Mouse (Mus musculus) adrenal gland, adult 2 months (tissue): Measurements from ENCODE around the gene Wdr59. TPM values are rescaled to one million over a fixed set of nuclear protein-coding genes. Genes with fewer than 3 reads are reported as not detected.

Experiments used
- DNase-seq: peaks from one replicate; pipeline ENCODE4 v3.0.0; 2021
- polyA plus RNA-seq: library from polyadenylated mRNA; depleted of rRNA; stranded (reverse); fragments of >200 nt; gene quantifications from 2 replicates; pipeline ENCODE4 v1.2.3, GENCODE M21; 2012
- total RNA-seq, 2 experiments: library from RNA; stranded (reverse); gene quantifications; 2 replicates each; pipeline ENCODE4 v1.2.3; 2021

The Wdr59 gene
- total and polyA plus RNA-seq, 3 experiments: 7.2 to 12.4 (median 10.6) TPM

DNA sequence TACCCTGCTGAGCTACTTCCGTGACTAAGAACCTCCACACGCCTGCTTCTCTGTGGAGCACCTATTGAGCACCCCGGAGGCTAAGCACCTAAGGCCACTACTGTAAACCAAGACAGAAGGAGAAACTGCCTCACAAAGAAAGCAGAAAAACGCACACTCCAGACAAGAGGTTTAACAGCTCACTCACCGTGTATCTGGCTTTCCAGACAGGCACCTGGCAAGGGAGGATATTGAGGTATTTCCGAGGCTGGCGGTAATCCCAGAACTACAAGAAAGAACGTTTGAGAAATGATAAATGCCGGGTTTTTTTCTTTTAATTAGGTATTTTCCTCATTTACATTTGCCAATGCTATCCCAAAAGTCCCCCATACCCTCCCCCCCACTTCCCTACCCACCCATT lies 29.4 kb downstream of the Wdr59 start:
- DNase-seq: no peak

DNA sequence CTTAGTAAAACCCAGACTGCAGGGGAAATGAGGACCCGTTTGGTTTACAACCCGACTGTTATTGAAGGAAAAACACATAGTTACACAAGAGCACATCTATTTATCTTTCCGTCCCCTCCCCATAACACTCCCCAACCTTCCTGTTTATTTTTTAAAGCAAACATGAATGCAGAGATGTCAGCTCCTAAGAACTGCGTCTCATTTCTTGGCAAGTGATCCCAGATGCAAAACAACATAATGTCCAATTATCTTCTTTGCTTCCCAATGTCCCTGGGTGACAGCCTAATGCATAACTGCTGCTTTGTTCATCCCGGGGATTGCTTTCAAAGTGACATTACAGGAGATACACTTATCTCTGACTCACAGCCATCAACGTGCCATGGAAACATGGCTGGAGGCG lies 30.7 kb downstream of the Wdr59 start:
- DNase-seq: no peak

DNA sequence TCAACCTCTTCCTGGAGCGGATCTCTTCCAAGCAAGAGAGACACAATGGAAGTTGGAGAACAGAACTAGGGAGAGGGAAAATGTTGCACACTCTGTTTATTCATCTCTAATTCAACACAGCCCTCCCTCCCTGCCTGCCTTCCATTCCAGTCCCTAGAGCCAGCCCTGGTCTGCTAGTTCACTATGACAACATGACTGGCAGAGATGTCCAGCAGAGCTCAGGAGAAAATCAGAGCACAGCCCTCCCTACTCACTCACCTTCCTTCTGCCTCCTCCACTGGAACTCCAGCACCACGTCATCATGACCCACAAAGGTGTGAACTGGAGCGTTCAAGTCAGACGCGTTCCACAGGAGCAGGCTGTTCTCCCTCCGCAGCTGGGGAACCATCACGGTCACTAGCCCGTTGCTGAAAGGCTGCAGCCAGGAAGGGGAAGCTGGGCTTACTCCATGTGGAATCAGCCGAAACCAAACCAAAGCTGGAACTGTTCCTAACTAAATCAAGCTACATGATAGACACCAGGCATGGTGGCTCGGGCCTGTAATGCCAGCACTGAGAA lies 31.8 kb downstream of the Wdr59 start:
- no peak for DNase-seq

DNA sequence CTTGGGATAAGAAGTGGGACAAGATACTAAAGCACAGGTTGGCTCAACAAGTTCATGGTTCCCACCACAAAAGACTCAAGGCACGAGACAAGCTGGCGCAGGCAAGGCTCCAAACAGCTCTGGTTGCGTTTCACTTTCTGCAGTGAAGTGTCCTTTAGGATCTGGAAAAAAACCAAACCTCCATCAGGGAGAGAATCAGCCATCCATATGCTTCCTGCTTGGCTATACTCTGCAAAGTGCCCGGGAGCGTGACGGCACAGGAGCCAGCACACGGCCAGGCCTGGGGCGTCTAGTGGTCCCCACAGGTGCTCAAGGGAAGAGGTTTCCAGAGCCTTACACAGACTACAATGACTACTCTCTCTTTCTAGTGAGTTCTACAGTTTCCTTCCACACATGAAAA lies 41.2 kb downstream of the Wdr59 start:
- no peak for DNase-seq

DNA sequence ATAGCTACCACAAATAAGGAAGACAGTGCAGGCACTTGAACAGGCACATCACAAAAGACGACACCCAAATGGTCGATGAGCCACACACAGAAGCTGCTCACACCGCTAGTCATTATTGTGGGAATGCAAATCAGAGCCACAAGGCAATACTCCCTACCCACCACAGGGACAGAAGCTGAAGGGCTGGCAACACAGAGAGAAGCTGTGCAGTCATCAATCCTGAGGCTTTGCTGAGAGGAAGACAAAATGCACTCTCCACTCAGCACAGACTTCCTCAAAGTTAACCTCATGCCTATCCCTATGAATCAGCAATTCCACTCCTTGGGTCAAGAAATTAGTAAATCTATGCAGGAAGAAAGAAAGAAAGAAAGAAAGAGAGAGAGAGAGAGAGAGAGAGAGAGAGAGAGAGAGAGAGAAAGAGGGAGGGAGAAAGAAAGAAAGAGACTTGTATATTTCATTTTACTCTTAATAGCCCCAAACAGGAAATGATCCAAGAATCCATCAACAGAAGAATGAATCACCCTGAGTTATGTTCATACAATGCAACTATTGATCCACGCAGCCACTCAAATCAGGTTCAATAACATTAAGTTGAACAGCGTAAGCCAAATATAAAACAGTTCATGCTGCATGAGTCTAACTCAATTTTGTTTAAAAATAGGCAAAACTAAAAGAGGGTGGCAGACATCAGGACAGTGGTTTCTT lies 44.0 kb downstream of the Wdr59 start:
- DNase-seq: no peak

DNA sequence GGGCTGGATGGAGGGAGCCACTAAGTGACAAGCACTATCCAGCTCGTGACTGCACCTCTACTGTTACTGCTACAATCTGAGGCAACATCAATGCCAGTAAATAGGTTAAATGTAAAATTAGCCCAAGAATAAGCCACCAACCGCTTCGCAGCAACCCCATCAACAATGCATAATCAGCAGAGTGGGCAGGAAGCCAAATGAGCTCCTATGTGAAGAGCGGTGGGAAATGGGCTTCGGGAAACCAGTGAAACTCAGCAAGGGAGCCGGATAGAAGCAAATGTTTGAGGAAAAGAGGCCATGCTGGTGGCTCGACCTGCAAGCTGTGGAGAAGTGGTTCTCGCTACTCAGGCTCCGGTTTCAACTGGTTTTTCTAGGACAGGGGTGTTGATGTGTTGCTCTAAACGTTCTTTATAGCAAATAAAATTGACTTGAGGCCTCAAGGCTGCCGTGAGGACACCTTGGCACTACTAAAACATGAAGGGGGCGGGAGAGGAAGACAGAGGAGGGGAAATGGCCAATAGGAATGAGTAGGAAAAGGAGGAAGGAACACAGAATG lies 50.3 kb downstream of the Wdr59 start:
- no peak for DNase-seq

DNA sequence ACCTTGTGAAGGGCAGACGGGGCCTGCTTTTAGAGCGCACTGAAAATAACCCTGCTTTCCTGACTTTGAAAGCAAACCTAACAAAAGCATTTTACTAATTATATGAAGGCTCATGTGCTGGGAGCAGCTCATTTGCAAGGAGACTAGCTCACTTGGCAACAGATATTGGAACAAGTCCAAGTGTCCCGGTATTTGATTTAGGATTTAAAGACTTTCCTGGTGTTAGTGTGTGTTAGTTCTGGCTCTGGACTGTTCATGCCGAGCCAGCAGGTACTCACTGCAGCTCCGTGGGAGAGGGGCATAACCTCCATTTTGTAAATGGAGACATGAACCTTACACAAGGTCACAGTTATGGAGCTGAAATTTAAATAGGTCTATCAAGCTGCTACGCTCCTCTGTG lies 52.9 kb downstream of the Wdr59 start:
- DNase-seq: peak; percentile 18

DNA sequence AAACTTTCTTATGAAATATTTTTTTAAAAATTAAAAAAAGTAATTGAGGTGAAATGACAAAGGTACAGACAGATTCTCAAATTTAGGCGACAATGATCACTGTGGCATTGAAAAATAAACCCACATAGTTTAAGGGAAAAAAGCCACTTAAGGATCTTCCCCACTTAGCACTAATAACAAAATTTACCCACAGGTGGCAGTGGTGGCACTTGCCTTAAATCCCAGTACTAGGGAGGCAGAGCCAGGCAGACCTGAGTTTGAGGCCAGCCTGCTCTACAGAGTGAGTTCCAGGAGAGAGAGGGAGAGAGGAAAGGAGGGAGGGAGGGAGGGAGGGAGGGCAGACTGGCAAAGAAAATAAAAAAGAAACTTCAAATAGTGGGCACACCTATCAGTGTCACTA lies 56.6 kb downstream of the Wdr59 start:
- DNase-seq: no peak

DNA sequence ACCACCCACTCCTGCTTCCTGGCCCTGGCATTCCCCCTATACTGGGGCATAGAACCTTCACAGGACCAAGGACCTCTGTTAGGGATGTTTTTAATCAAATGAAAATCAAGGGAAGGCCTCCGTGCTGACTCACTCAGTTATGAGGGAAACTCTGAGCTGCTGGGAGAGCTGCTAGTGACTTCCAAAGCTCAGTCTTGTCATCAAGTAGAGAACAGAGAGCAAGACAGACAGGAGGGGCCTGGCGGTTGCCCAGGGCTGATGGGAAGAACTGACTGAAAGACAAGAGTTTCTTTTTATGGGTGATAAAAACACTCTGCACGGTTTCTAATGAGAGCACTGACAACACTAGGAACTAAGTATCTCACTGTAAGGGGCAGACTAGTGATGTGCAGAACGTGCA lies 57.4 kb downstream of the Wdr59 start:
- DNase-seq: peak; percentile 64

DNA sequence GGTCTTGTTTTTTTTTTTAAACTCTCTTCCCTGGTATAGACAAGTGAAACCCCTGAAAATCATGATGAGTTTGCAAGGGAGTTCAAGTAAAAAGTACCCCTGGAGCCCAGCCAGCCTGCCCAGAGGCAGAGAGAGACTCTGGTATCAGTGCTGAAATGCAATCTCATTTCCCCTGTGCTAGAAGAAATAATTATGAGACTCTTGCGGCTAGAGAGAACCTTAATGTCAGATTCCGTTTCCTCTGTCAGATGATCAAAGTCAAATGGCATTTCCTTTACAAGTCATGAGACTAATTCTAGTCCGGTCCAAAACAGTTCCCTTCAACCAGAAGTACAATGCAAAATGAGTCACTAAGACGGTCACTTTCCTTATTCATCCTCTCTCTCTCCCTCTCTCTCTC lies 72.2 kb downstream of the Wdr59 start:
- DNase-seq: peak; percentile 28

DNA sequence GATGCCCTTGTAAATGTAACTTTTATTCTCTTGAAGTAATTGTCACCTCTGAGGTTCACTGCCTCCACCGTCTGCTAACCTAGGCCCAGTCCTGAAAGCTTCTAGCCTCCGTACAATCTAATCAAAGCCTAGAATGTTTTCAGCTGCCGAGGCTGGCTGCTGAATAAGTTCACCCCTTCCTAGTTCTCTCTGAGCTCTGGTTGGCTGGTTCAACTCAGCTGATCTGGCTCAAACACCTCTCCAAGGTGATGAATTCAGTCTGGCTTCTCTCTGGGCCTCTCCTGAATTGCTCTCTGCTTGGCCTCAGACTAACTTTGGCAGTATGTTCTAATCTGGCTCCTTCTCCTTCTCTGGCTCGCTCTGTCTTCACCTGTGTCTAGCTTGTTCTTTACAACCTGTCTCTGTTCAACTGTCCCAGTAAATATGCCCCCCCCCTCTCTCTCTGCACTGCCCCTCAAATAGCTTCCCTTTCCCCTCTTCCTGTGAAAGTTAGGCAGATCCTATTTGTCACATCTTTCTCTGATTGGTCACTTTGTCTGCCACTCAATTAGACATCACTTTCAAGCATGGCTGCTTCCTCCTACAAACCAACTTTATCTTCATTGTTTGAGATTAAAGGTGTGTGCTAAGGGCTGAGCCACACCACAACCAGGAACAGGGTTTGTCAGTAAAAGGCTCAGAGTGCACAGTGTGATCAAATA lies 75.8 kb downstream of the Wdr59 start:
- no peak for DNase-seq

DNA sequence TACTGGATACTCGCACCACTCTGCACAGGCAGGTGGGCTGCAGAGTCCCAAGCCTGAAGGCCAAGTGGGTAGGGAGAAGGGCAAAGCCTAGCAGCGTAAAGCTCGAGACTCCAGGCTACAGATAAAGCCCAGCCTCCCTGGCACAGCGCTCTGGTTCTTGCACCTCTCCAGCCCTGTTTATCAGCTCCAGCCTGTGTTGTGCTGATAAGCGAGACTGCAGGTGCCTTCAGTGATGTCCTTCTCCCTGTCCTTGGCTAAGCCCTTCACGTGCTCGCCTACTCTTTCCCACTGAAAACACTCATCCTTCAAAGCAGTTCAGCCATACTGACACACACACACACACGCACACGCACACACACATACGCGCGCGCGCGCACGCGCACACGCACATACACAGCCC lies 76.3 kb downstream of the Wdr59 start:
- DNase-seq: peak; percentile 33

DNA sequence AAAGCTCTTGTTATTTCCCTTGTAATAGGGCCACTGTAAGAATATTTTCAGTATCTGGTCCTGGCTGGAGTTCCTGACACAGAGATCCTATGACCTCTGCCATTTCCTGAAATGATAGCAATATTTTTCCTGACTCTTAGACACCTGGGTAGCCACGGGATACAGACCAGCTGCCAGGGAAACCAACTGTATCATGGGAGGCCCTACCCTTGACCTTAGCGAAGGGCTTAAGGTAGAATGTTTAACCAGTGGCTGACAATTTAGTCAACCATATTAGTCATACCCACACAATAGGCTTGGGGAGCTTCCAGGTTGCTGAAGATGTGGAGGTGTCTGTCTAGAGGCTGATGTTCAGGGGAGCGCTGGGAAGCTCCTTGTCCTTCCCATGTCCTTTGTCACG lies 77.6 kb downstream of the Wdr59 start:
- no peak for DNase-seq

DNA sequence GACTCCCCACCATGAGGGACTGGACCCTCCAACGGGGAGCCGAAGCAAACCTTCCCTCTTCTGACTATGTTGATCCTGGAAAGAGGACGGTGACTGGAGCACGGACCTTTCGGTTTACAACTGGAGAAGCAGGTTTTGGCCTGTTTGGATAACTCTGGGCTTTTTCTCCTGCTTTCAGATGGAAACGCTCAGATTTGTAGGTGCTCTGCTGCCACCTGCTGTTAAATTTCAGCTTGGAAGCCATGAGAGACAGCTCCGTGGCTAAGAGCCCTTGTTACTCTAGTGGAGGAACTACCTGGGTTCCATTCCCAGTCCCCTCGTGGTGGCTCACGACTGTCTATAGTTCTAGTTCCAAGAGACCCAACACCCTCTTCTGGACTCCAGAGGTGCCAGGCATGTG lies 82.7 kb downstream of the Wdr59 start:
- peak; percentile 77 for DNase-seq

DNA sequence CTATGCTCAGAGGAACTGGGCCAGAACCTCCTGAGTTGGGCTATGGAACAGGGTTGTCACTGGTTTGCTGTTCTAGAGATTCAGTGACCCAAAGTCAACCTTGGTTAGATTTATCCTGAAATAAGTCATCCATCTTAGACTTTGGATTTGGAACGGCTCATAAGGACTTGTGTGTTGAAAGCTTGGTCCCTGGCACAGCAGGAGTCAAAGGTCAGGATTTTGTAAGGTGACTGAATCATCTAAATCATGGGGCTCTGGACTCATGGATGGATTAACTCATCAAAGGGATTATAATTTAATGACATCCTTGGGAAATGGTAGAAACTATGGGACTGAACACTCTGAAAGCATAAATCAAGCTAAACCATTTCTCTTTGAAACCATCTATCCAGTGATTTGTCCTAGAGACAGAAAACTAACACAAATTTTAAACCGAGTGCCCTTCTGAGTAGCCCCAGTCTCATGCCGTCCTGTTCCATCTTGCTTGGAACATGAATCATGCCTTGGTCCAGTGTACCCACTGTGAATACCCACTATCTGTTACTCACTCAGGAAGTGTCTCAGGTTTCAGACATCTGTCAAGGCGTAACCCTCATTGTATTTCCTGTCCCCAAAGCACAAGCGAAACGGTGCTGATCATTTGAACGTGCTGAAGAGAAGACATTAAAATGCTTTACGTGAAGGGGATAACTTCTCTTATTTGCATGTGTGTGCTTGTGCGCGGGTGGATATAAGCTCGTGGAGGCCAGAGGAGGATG lies 86.6 kb downstream of the Wdr59 start:
- DNase-seq: peak; percentile 71

DNA sequence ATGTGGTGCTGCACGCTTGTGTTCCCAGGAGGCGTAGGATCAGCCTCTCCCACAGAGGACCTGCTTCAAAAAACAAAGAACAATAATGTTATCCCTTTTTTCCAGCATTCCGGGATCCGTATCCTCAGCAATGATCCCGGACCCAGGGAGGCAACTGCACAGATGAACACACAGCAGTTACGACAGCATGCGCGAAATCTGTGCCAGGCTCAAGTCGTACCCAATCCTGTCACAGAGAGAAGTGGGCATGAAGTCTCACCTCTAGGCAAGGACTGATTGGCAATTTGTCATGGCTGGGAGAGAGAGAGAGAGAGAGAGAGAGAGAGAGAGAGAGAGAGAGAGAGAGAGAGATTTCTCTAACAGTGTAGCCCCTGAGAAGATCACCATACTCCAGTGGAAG lies 97.2 kb downstream of the Wdr59 start:
- no peak for DNase-seq

DNA sequence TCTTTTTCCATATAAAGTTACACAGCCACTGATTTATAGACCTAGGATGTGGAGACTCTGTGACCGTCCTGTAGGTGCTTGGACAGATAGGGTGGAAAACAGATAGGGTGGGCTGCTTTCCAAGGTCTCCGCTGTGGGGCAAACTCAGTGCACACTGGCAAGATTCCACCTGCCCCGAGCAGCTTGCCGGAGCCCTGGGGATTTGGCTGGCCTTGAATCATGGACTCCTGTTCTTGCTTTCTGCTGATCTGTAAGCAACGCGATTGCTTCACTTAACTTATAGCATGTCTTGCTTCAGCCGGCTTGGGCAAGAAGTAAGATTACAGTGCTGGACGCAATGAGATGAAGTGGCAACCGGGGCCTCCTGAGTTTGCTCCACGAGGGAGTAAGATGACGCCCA lies 97.7 kb downstream of the Wdr59 start:
- peak; percentile 50 for DNase-seq

DNA sequence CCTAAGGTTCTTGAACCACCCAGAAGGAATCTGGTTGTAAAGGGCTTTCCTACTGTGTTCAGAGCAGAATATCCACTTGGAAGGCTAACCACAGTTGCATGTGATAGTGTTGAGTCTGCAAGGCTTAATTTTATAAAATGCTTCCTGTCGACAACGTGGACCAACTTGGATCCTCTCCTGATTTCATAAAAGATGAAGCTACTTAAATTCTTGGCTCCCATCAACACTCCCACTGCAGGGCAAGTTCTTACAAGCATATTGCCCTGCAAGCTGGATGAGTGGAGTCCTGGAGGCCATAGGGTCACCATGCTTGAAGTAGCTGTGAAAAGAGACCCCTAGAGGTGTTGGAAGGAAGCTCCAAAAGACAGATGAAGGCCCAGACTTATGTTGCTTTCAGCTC lies 99.3 kb downstream of the Wdr59 start:
- DNase-seq: no peak

DNA sequence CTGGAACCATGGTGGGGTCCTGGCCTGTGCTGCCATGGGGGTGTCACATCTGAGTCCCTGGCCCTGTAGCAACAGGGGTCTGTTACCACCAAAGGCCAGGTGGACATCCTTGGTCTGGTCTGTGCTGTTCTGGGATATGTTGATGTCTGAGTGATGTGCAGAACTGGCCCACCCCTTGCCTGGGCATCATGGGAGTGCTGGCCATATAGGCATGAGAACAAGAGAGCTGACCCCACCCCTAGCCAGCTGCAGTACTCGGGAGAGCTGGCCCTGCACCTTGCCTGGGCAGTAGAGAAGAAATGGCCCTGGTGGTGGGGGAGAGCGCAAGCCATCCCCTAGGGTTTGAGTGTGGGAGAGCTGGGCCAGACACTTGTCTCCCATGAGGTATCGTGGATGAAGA lies 102.7 kb downstream of the Wdr59 start:
- no peak for DNase-seq

DNA sequence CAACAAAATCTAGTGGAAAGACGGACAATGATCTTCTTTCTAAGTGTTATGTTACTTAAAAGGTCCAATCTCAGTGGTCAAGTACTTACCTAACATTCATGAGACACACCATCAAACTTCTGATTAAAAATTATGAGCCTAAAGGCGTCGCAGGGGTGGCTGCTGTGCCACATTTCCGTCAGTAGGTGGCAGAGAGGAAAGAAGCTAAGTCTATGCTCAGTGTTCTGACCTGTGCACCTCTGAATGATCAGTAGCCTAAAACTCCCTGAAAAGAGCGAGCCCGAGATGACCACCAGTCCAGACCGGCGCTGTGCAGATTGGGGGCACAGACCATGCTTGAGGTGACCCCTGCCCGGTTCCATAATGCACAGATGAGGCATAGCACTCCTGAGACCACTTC lies 103.3 kb downstream of the Wdr59 start:
- DNase-seq: peak; percentile 27

DNA sequence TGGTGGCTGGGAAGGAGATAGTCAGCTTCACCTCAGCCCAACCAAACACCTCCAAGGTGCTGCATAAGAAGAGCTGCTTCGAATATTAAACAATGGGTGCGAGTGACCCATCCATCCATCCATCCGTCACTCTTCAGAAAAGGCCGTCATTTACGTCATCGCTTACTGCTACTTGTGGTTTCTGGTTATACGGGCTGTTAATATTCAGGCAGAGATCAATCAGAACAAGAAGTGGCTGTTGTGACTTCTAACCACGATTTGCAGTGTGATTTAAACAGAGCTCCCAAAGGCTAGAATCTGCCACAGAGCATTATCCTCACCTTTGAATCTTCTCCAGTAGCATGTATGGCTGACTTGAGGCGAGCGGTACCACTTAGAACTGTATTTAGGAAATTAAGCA lies 104.7 kb downstream of the Wdr59 start:
- DNase-seq: no peak

DNA sequence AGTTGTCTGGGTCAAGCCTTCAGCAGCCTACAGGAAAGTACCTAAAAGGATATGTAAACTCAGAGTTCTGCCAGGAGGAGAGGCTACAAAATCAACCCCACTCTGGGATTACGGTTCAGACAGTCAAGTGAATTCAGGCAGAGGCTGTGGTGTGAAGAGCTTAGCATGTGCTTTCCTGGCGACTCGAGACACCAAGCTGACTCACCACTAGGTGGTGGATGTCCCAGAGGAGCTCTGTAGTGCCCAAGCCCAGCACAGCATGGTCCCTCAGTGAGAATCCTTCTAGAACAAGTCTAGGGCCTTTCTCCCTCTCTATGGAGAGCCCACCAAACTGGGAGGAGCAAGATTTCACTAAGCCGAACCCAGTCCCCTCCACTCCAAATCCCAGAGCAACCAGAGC lies 118.5 kb downstream of the Wdr59 start:
- DNase-seq: peak; percentile 11
